Mouse (Mus musculus) right cerebral cortex, adult 2 months (tissue): ENCODE data around the gene AC134908.4.
"Not testable (repeated sequence)": the region's sequence is repeated elsewhere in the genome, so short reads cannot be mapped to it uniquely, and the experiment has no call there.

Source experiments
- DNase-seq, 2 experiments: peaks; one replicate each; pipeline ENCODE4 v3.0.0; 2021 to 2022; ENCODE audit warnings: low spot score in 2 of 2

AC134908.4 gene

GRCm38 (mm10) chr17:25775318-25776062 is 20.0 kb downstream of the AC134908.4 start:
- no peak for DNase-seq

- DNase-seq: peak; percentile 98 to 100
Observed at GRCm38 (mm10) chr17:25773549-25774120, 21.8 kb downstream of the AC134908.4 start, which contains the start of gene Narfl. Gene Narfl, plus strand, starts transcription at chr17:25773776.

- DNase-seq: no peak
Observed at GRCm38 (mm10) chr17:25769331-25769730, 26.1 kb downstream of the AC134908.4 start.

- DNase-seq: no peak
Observed at GRCm38 (mm10) chr17:25765886-25766285, 29.6 kb downstream of the AC134908.4 start.

- DNase-seq: no peak
Observed at GRCm38 (mm10) chr17:25762591-25762990, 32.9 kb downstream of the AC134908.4 start.

- DNase-seq: peak; percentile 51 to 57
Observed at GRCm38 (mm10) chr17:25761561-25761970, 33.9 kb downstream of the AC134908.4 start.

- DNase-seq: no peak
Observed at GRCm38 (mm10) chr17:25760148-25760547, 35.3 kb downstream of the AC134908.4 start.

GRCm38 (mm10) chr17:25757691-25758090 is 37.8 kb downstream of the AC134908.4 start:
- DNase-seq: no peak

GRCm38 (mm10) chr17:25756378-25757242 is 38.8 kb downstream of the AC134908.4 start:
- DNase-seq: no peak

GRCm38 (mm10) chr17:25755627-25756377 is 39.7 kb downstream of the AC134908.4 start:
- no peak for DNase-seq

GRCm38 (mm10) chr17:25755086-25755485 is 40.4 kb downstream of the AC134908.4 start:
- DNase-seq: no peak

- DNase-seq: no peak
Observed at GRCm38 (mm10) chr17:25754241-25754640, 41.2 kb downstream of the AC134908.4 start, which contains the start of gene Msln. Gene Msln, minus strand, starts transcription at chr17:25754378.

- DNase-seq: peak in 1 of 2 experiments; percentile 39
Observed at GRCm38 (mm10) chr17:25751446-25751845, 44.0 kb downstream of the AC134908.4 start.

- no peak for DNase-seq
Observed at GRCm38 (mm10) chr17:25749314-25749713, 46.1 kb downstream of the AC134908.4 start.

GRCm38 (mm10) chr17:25748238-25748637 is 47.2 kb downstream of the AC134908.4 start:
- no peak for DNase-seq

- DNase-seq: no peak
Observed at GRCm38 (mm10) chr17:25744311-25744710, 51.1 kb downstream of the AC134908.4 start.

GRCm38 (mm10) chr17:25743831-25744230 is 51.6 kb downstream of the AC134908.4 start:
- DNase-seq: no peak

- DNase-seq: not testable (repeated sequence)
Observed at GRCm38 (mm10) chr17:25741471-25741870, 54.0 kb downstream of the AC134908.4 start.
